Mouse (Mus musculus) intestine, embryonic 16.5 days (tissue): ENCODE data around the gene Fbxl20. TPM values are rescaled to one million over a fixed set of nuclear protein-coding genes. Genes with fewer than 3 reads are reported as not detected.
A peak's percentile ranks its signal among the peaks of the same experiment; 100 is the strongest.

Experiments used
- ATAC-seq: fragments of 200-750 bp; cut with Nextera tagmentation; 2 replicates; pipeline ENCODE4 v1.8.0; 2017; ENCODE audit warnings: moderate TSS enrichment, moderate library complexity
- H3K27ac ChIP-seq: fragments of 300-500 bp; sonication (generic); 2 replicates; pipeline ENCODE4 v1.5.1; 2014; ENCODE audit warnings: mild to moderate bottlenecking, low read length
- H3K27me3 ChIP-seq: fragments of 300-500 bp; sonication (generic); replicated peaks from 2 replicates; pipeline ENCODE4 v1.6.1; 2014; ENCODE audit warnings: low read length, control low read depth, mixed read lengths; ENCODE audit not compliant: control insufficient read depth, insufficient read depth
- H3K36me3 ChIP-seq: fragments of 300-500 bp; sonication (generic); 2 replicates; pipeline ENCODE4 v1.6.1; 2014; ENCODE audit warnings: low read length, control low read depth; ENCODE audit not compliant: control insufficient read depth, insufficient read depth
- H3K4me1 ChIP-seq: fragments of 300-500 bp; sonication (generic); 2 replicates; pipeline ENCODE4 v1.6.1; 2014; ENCODE audit warnings: low read length, control low read depth, mixed read lengths; ENCODE audit not compliant: control insufficient read depth, insufficient read depth
- H3K4me2 ChIP-seq: fragments of 300-500 bp; sonication (generic); 2 replicates; pipeline ENCODE4 v1.6.1; 2014; ENCODE audit warnings: low read depth, low read length, control low read depth
- H3K4me3 ChIP-seq: fragments of 300-500 bp; sonication (generic); 2 replicates; pipeline ENCODE4 v1.5.1; 2014; ENCODE audit warnings: mild to moderate bottlenecking, low read length
- H3K9ac ChIP-seq: fragments of 300-500 bp; sonication (generic); 2 replicates; pipeline ENCODE4 v1.6.1; 2014; ENCODE audit warnings: low read depth, low read length
- H3K9me3 ChIP-seq: fragments of 300-500 bp; sonication (generic); 2 replicates; pipeline ENCODE4 v1.6.1; 2016; ENCODE audit warnings: low read length, control low read depth; ENCODE audit not compliant: control insufficient read depth
- WGBS: fragments of 180-500 bp; shearing (Covaris S2); extraction: QIAGEN DNeasy Blood & Tissue Kit; methylation state at CpG from one replicate; pipeline ENCODE4 v1.1.7; 2014; 5-methylcytosine and 5-hydroxymethylcytosine counted together
- polyA plus RNA-seq: library from polyadenylated mRNA; unstranded; fragments of >200 nt; fragmentation: Nextera tagmentation; extraction: Ambion mirVana; gene quantifications from 2 replicates; pipeline ENCODE4 v1.2.1, GENCODE M21; 2015

The Fbxl20 gene
- polyA plus RNA-seq, 1 experiment from 2014 or later: 12.8 TPM

DNA sequence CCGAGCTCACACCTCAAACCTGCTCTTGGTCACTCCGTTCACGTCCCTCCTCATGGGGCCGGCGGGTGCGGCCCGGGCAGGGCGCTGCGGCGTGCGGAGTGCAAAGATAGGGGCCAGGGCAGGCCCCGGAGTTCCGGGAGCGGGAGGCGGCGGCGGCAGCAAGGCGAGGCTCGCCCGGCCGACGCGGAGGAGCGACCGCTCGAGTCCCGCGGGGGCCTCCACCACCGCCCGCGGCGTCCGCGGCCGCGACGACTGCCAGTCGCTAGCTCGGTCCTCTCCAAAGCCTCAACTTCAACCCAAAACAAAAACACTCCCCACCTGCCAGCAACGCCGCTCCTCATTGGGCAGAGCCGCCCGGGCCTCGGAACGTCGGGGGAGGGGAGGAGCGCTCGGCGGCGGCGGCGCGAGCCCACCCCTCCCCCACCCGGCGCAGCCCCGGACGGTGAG lies 876 bp downstream of the Fbxl20 start:
- no peaks in the 10 kb centered on the region for H3K9me3 ChIP-seq
- H3K27me3 ChIP-seq: no peaks in the 10 kb centered on the region
- H3K36me3 ChIP-seq: no peaks in the 10 kb centered on the region
- H3K27ac ChIP-seq: peak overlapping the region; percentile 93
- under 1% methylated on average over 50 of the region's 57 CpGs for WGBS
- H3K4me1 ChIP-seq: peaks cover 5% of the 10 kb centered on the region
- H3K9ac ChIP-seq: peak overlapping the region; percentile 89
- peak overlapping the region; percentile 91 for H3K4me2 ChIP-seq
- peak overlapping the region; percentile 98 for H3K4me3 ChIP-seq
- ATAC-seq: peak; percentile 92

- H3K36me3 ChIP-seq: no peaks in the 10 kb centered on the region
- H3K27me3 ChIP-seq: no peaks in the 10 kb centered on the region
- H3K9ac ChIP-seq: peak overlapping the region; percentile 89
- H3K9me3 ChIP-seq: no peaks in the 10 kb centered on the region
- peak overlapping the region; percentile 93 for H3K27ac ChIP-seq
- ATAC-seq: peak; percentile 8; the same call in 1 of the 2 replicates
- H3K4me3 ChIP-seq: peak overlapping the region; percentile 98
- WGBS: 2% methylated on average over 39 of the region's 45 CpGs
- peaks cover 5% of the 10 kb centered on the region for H3K4me1 ChIP-seq
- peak overlapping the region; percentile 82 for H3K4me2 ChIP-seq
Measured at GRCm38 (mm10) chr11:98148551-98149301, 1.5 kb downstream of the Fbxl20 start.

- Histone ChIP-seq H3K4me3 (no peak overlapping the region), H3K9me3 (no peaks in the 10 kb centered on the region), H3K36me3 (no peaks in the 10 kb centered on the region), H3K27ac (no peak overlapping the region), H3K4me1 (peaks cover 5% of the 10 kb centered on the region), H3K27me3 (no peaks in the 10 kb centered on the region), H3K9ac (no peak overlapping the region), H3K4me2 (no peak overlapping the region)
- no peak for ATAC-seq
- WGBS: 77% methylated on average over 7 of the region's 7 CpGs
Measured at GRCm38 (mm10) chr11:98145856-98146255, 4.3 kb downstream of the Fbxl20 start.

GRCm38 (mm10) chr11:98142545-98142944 lies 7.7 kb downstream of the Fbxl20 start:
- WGBS: 88% methylated on average over 2 of the region's 2 CpGs
- Histone ChIP-seq H3K4me1 (peaks cover 2% of the 10 kb centered on the region), H3K4me3 (no peak overlapping the region), H3K9me3 (no peaks in the 10 kb centered on the region), H3K9ac (no peak overlapping the region), H3K27ac (no peak overlapping the region), H3K36me3 (no peaks in the 10 kb centered on the region), H3K4me2 (no peak overlapping the region), H3K27me3 (no peaks in the 10 kb centered on the region)
- ATAC-seq: no peak

- WGBS: 81% methylated on average over 7 of the region's 7 CpGs
- Histone ChIP-seq H3K36me3 (no peaks in the 10 kb centered on the region), H3K4me3 (no peak overlapping the region), H3K4me2 (no peak overlapping the region), H3K9ac (no peak overlapping the region), H3K4me1 (peaks cover 2% of the 10 kb centered on the region; the same call in 1 of the 2 replicates), H3K9me3 (no peaks in the 10 kb centered on the region), H3K27me3 (no peaks in the 10 kb centered on the region), H3K27ac (no peak overlapping the region)
- ATAC-seq: no peak
Measured at GRCm38 (mm10) chr11:98138894-98139293, 11.3 kb downstream of the Fbxl20 start.

- Histone ChIP-seq H3K4me3 (no peak overlapping the region), H3K4me2 (no peak overlapping the region), H3K4me1 (peaks cover 2% of the 10 kb centered on the region; the same call in 1 of the 2 replicates), H3K27me3 (no peaks in the 10 kb centered on the region), H3K9ac (no peak overlapping the region), H3K9me3 (no peaks in the 10 kb centered on the region), H3K36me3 (no peaks in the 10 kb centered on the region), H3K27ac (no peak overlapping the region)
- no peak for ATAC-seq
- 90% methylated on average over 11 of the region's 11 CpGs for WGBS
Measured at GRCm38 (mm10) chr11:98137836-98138235, 12.4 kb downstream of the Fbxl20 start.

DNA sequence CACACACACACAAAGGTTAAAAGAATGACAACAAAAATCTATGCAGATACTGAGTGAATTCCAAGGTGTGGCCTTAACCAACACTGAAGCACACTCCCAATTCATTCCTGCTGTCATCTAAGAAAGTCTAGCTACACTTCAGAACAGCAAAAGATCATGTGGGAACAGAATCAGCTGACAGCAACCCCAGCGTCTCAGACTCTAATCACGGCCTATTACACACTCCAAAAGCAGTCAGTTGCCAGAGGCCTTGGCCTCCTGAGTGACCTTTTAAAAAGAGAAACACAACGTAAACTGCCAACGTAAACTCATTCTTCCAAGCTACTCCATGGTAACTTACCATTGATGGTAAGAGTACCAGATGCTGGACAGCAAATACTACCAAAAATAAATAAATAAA lies 15.3 kb downstream of the Fbxl20 start:
- Histone ChIP-seq H3K27me3 (no peaks in the 10 kb centered on the region), H3K9me3 (no peaks in the 10 kb centered on the region), H3K9ac (no peak overlapping the region), H3K4me1 (peaks cover 2% of the 10 kb centered on the region; the same call in 1 of the 2 replicates), H3K27ac (no peak overlapping the region), H3K36me3 (no peaks in the 10 kb centered on the region), H3K4me3 (no peak overlapping the region), H3K4me2 (no peak overlapping the region)
- 67% methylated on average over 4 of the region's 4 CpGs for WGBS
- ATAC-seq: no peak

DNA sequence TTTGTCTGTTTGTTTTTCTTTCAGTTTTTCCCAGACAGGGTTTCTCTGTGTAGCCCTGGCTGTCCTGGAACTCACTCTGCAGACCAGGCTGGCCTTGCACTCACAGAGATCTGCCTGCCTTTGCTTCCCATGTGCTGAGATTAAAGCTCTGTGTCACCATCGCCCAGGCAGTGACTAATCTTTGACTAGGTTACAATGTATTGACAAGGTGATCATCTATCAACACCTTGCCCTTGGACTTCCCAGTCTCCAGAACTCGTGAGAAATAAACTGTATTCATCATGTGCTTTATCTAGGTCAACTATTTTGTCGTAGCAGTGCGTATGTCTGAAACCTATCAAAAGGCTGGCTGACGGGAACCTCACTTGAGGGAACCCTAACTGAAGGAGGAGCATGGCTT lies 26.8 kb downstream of the Fbxl20 start:
- 84% methylated on average over 5 of the region's 5 CpGs for WGBS
- Histone ChIP-seq H3K9me3 (no peaks in the 10 kb centered on the region), H3K27me3 (no peaks in the 10 kb centered on the region), H3K27ac (no peak overlapping the region), H3K9ac (no peak overlapping the region), H3K36me3 (0 out of 2 replicates have a peak, but pooled peaks cover 3% of the 10 kb centered on the region), H3K4me2 (no peak overlapping the region), H3K4me1 (no peaks in the 10 kb centered on the region), H3K4me3 (no peak overlapping the region)
- no peak for ATAC-seq

GRCm38 (mm10) chr11:98114363-98114762 lies 35.8 kb downstream of the Fbxl20 start:
- no peak overlapping the region for H3K4me3 ChIP-seq
- H3K36me3 ChIP-seq: peaks cover 6% of the 10 kb centered on the region; the same call in 1 of the 2 replicates
- no peak for ATAC-seq
- WGBS: 88% methylated on average over 1 of the region's 1 CpGs
- H3K27me3 ChIP-seq: no peaks in the 10 kb centered on the region
- H3K9ac ChIP-seq: no peak overlapping the region
- no peak overlapping the region for H3K4me2 ChIP-seq
- H3K4me1 ChIP-seq: no peaks in the 10 kb centered on the region
- no peaks in the 10 kb centered on the region for H3K9me3 ChIP-seq
- H3K27ac ChIP-seq: no peak overlapping the region
